Mouse (Mus musculus) WW6 (cell line): ENCODE data around the gene Slc7a8.

Source experiments
- DNase-seq: peaks from one replicate; pipeline ENCODE4 v3.0.0-alpha.2; 2013; ENCODE audit warnings: low read depth, low spot score

Gene Slc7a8

GRCm38 (mm10) chr14:54737634-54738033 lies 44.1 kb downstream of the Slc7a8 start:
- no peak for DNase-seq

GRCm38 (mm10) chr14:54736555-54737552 lies 44.9 kb downstream of the Slc7a8 start:
- no peak for DNase-seq

GRCm38 (mm10) chr14:54735221-54735620 lies 46.5 kb downstream of the Slc7a8 start:
- no peak for DNase-seq

- DNase-seq = no peak
Observed at GRCm38 (mm10) chr14:54734004-54734403, 47.7 kb downstream of the Slc7a8 start.

- no peak for DNase-seq
Observed at GRCm38 (mm10) chr14:54732206-54732605, 49.5 kb downstream of the Slc7a8 start.

GRCm38 (mm10) chr14:54730305-54730704 lies 51.4 kb downstream of the Slc7a8 start:
- DNase-seq = no peak

GRCm38 (mm10) chr14:54728823-54729653 lies 52.7 kb downstream of the Slc7a8 start:
- no peak for DNase-seq

- DNase-seq = no peak
Observed at GRCm38 (mm10) chr14:54727565-54727964, 54.2 kb downstream of the Slc7a8 start.

- no peak for DNase-seq
Observed at GRCm38 (mm10) chr14:54724049-54724448, 57.7 kb downstream of the Slc7a8 start.

GRCm38 (mm10) chr14:54721711-54722110 lies 60.0 kb downstream of the Slc7a8 start:
- DNase-seq = no peak

GRCm38 (mm10) chr14:54720654-54721350 lies 60.9 kb downstream of the Slc7a8 start:
- no peak for DNase-seq

- no peak for DNase-seq
Observed at GRCm38 (mm10) chr14:54720041-54720440, 61.7 kb downstream of the Slc7a8 start.

- DNase-seq = no peak
Observed at GRCm38 (mm10) chr14:54715402-54715801, 66.3 kb downstream of the Slc7a8 start.

- no peak for DNase-seq
Observed at GRCm38 (mm10) chr14:54714617-54715081, 67.1 kb downstream of the Slc7a8 start.

GRCm38 (mm10) chr14:54714121-54714520 lies 67.6 kb downstream of the Slc7a8 start:
- DNase-seq = peak; percentile 46

- DNase-seq = no peak
Observed at GRCm38 (mm10) chr14:54712861-54713260, 68.9 kb downstream of the Slc7a8 start.

GRCm38 (mm10) chr14:54712074-54712473 lies 69.7 kb downstream of the Slc7a8 start, which contains the start of gene Cebpe:
TSS of gene Cebpe (minus strand) at chr14:54712174.
- no peak for DNase-seq

GRCm38 (mm10) chr14:54709054-54709453 lies 72.7 kb downstream of the Slc7a8 start:
- no peak for DNase-seq

- DNase-seq = no peak
Observed at GRCm38 (mm10) chr14:54706589-54707320, 75.0 kb downstream of the Slc7a8 start.

GRCm38 (mm10) chr14:54705844-54706243 lies 75.9 kb downstream of the Slc7a8 start:
- no peak for DNase-seq

- DNase-seq = no peak
Observed at GRCm38 (mm10) chr14:54703207-54703606, 78.5 kb downstream of the Slc7a8 start.
